Mouse (Mus musculus): ENCODE results near the gene Wdr24.

Gene Wdr24

GRCm38 (mm10) chr17:25823452-25823851 is at the start of gene Wdr24:
Gene Wdr24 (plus strand): TSS chr17:25823627.
- DNase-seq (ENCODE audit: low read depth, low spot score): peak; percentile 83

GRCm38 (mm10) chr17:25775318-25776062 is 47.9 kb upstream of the Wdr24 start:
- no peak for DNase-seq (ENCODE audit: low read depth, low spot score)

GRCm38 (mm10) chr17:25777948-25778347 is 45.5 kb upstream of the Wdr24 start:
- DNase-seq (ENCODE audit: low read depth, low spot score): no peak

GRCm38 (mm10) chr17:25781339-25781738 is 42.1 kb upstream of the Wdr24 start:
- DNase-seq (ENCODE audit: low read depth, low spot score): no peak

- DNase-seq (ENCODE audit: low read depth, low spot score): no peak
Measured at GRCm38 (mm10) chr17:25783086-25783485, 40.3 kb upstream of the Wdr24 start.

GRCm38 (mm10) chr17:25783861-25784574 is 39.4 kb upstream of the Wdr24 start:
- no peak for DNase-seq (ENCODE audit: low read depth, low spot score)

GRCm38 (mm10) chr17:25785281-25785745 is 38.1 kb upstream of the Wdr24 start, which contains the start of gene Haghl:
Gene Haghl (minus strand): TSS chr17:25785673.
- peak; percentile 90 for DNase-seq (ENCODE audit: low read depth, low spot score)

GRCm38 (mm10) chr17:25786280-25786679 is 37.1 kb upstream of the Wdr24 start, which contains the start of gene Ccdc78:
Gene Ccdc78 (plus strand): TSS chr17:25786580.
- no peak for DNase-seq (ENCODE audit: low read depth, low spot score)

- DNase-seq (ENCODE audit: low read depth, low spot score): no peak
Measured at GRCm38 (mm10) chr17:25786781-25787504, 36.5 kb upstream of the Wdr24 start.

- DNase-seq (ENCODE audit: low read depth, low spot score): no peak
Measured at GRCm38 (mm10) chr17:25791320-25791842, 32.0 kb upstream of the Wdr24 start.

GRCm38 (mm10) chr17:25791843-25792527 is 31.4 kb upstream of the Wdr24 start:
- DNase-seq (ENCODE audit: low read depth, low spot score): peak; percentile 74

- DNase-seq (ENCODE audit: low read depth, low spot score): no peak
Measured at GRCm38 (mm10) chr17:25792615-25793014, 30.8 kb upstream of the Wdr24 start, which contains the start of gene Fam173a. Gene Fam173a (minus strand): TSS chr17:25792901.

- no peak for DNase-seq (ENCODE audit: low read depth, low spot score)
Measured at GRCm38 (mm10) chr17:25794197-25794596, 29.2 kb upstream of the Wdr24 start.

- DNase-seq (ENCODE audit: low read depth, low spot score): no peak
Measured at GRCm38 (mm10) chr17:25794998-25795397, 28.4 kb upstream of the Wdr24 start.

GRCm38 (mm10) chr17:25795609-25796092 is 27.8 kb upstream of the Wdr24 start, which contains the start of gene AC134908.4:
Gene AC134908.4 (minus strand): TSS chr17:25795659.
- DNase-seq (ENCODE audit: low read depth, low spot score): no peak

- no peak for DNase-seq (ENCODE audit: low read depth, low spot score)
Measured at GRCm38 (mm10) chr17:25796211-25796771, 27.1 kb upstream of the Wdr24 start.

- DNase-seq (ENCODE audit: low read depth, low spot score): no peak
Measured at GRCm38 (mm10) chr17:25796951-25797369, 26.5 kb upstream of the Wdr24 start, which contains the start of gene Metrn. Gene Metrn (minus strand): TSS chr17:25797136.

GRCm38 (mm10) chr17:25801029-25801428 is 22.4 kb upstream of the Wdr24 start:
- DNase-seq (ENCODE audit: low read depth, low spot score): no peak

- no peak for DNase-seq (ENCODE audit: low read depth, low spot score)
Measured at GRCm38 (mm10) chr17:25802825-25803517, 20.5 kb upstream of the Wdr24 start.

GRCm38 (mm10) chr17:25806507-25806906 is 16.9 kb upstream of the Wdr24 start:
- no peak for DNase-seq (ENCODE audit: low read depth, low spot score)

Measured in retina, adult 2 months (tissue).